Mouse (Mus musculus) embryo, embryonic 9.5 days (tissue): ENCODE measurements around the gene Tns4.

Experiments
- DNase-seq: peaks from one replicate; pipeline ENCODE4 v3.0.0-alpha.2; 2017; ENCODE audit errors: extremely low spot score

Tns4 gene

GRCm38 (mm10) chr11:99047120-99047519 lies 42.0 kb downstream of the Tns4 start:
- DNase-seq: peak; percentile 21

- no peak for DNase-seq
Measured at GRCm38 (mm10) chr11:99045159-99045889, 43.8 kb downstream of the Tns4 start.

GRCm38 (mm10) chr11:99044306-99044705 lies 44.8 kb downstream of the Tns4 start:
- no peak for DNase-seq

GRCm38 (mm10) chr11:99043632-99044031 lies 45.5 kb downstream of the Tns4 start:
- DNase-seq: no peak

GRCm38 (mm10) chr11:99042834-99043431 lies 46.2 kb downstream of the Tns4 start:
- peak; percentile 31 for DNase-seq

GRCm38 (mm10) chr11:99041841-99042780 lies 47.0 kb downstream of the Tns4 start:
- no peak for DNase-seq

- peak; percentile 91 for DNase-seq
Measured at GRCm38 (mm10) chr11:99041051-99041729, 47.9 kb downstream of the Tns4 start, which contains the start of gene Igfbp4. TSS of gene Igfbp4 (plus strand) at chr11:99041244.

GRCm38 (mm10) chr11:99040346-99040974 lies 48.6 kb downstream of the Tns4 start:
- peak; percentile 78 for DNase-seq

- peak; percentile 91 for DNase-seq
Measured at GRCm38 (mm10) chr11:99039782-99040181, 49.3 kb downstream of the Tns4 start.

- no peak for DNase-seq
Measured at GRCm38 (mm10) chr11:99036254-99036653, 52.9 kb downstream of the Tns4 start.

GRCm38 (mm10) chr11:99035350-99035749 lies 53.8 kb downstream of the Tns4 start:
- no peak for DNase-seq

GRCm38 (mm10) chr11:99026899-99027440 lies 62.1 kb downstream of the Tns4 start:
- no peak for DNase-seq

GRCm38 (mm10) chr11:99025878-99026277 lies 63.2 kb downstream of the Tns4 start:
- DNase-seq: no peak

GRCm38 (mm10) chr11:99024468-99025134 lies 64.5 kb downstream of the Tns4 start:
- DNase-seq: no peak

GRCm38 (mm10) chr11:99023500-99024467 lies 65.3 kb downstream of the Tns4 start, which contains the start of gene Top2a:
TSS of gene Top2a (minus strand) at chr11:99024189.
- DNase-seq: peak; percentile 100

GRCm38 (mm10) chr11:99023094-99023493 lies 66.0 kb downstream of the Tns4 start:
- DNase-seq: peak; percentile 17

- DNase-seq: no peak
Measured at GRCm38 (mm10) chr11:99022384-99022933, 66.6 kb downstream of the Tns4 start.

- DNase-seq: no peak
Measured at GRCm38 (mm10) chr11:99019844-99020243, 69.3 kb downstream of the Tns4 start.
